13 mouse cellular contexts compared by ENCODE assay signal in the genomic region with DNA sequence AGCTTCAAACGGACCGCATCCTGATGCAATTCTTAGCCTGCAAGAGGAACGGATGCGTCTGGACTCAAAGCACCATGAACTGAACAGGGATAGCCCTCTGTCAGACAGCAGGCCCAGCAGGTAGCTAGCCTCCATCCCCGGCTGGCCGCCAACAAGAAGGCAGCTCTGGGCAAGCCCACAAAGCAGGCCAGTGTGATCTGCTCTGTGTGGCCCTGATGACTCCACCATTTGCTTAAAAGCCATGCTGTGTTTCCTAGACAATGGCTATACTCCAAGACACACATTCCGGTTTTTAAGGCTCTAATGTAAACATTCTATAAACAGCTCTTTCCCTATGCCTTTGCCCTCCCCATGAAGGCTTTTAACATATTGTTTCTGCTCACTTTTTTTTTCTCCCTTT.
A peak's percentile ranks its signal among the peaks of the same experiment; 100 is the strongest.
DNase-seq lines count a peak whose midpoint lies in the region; ATAC-seq and TF ChIP-seq lines count a peak whose summit lies in the region.
"Had no signal": no experiment of that assay in that cellular context is flagged by ENCODE, and none has a peak within 500 bp of the region (broad histone marks: within the 10 kb centered on the region; RNA-seq: fewer than 3 reads in every experiment).

No protein-coding gene starts in this region.

- H3K9me3 ChIP-seq in midbrain, embryonic 13.5 days = no peaks in the 10 kb centered on the region
- no peaks in the 10 kb centered on the region for H3K9me3 ChIP-seq in midbrain, embryonic 16.5 days (replicated peaks; ENCODE audit: control insufficient read depth, low read length, poor library complexity, severe bottlenecking)
- H3K9me3 ChIP-seq in limb, embryonic 14.5 days (ENCODE audit: control insufficient read depth, low read length) = no peaks in the 10 kb centered on the region
- H3K9me3 ChIP-seq: G1E; neural tube, embryonic 12.5 days had no signal

- no peak overlapping the region for H3K9ac ChIP-seq in midbrain, embryonic 13.5 days (replicated peaks)
- H3K9ac ChIP-seq in midbrain, embryonic 16.5 days (ENCODE audit: low read depth, low read length) = no peak overlapping the region
- H3K9ac ChIP-seq in limb, embryonic 14.5 days (ENCODE audit: low read depth, low read length, severe bottlenecking) = no peak overlapping the region
- H3K9ac ChIP-seq: neural tube, embryonic 12.5 days had no signal

- no peak for TF ChIP-seq POLR2A in limb, embryonic 14.5 days (IDR thresholded peaks at IDR 0.05; ENCODE audit: borderline replicate concordance, extremely low read depth, insufficient read depth, insufficient read length)

- H3K4me3 ChIP-seq in midbrain, embryonic 13.5 days (replicated peaks) = no peak overlapping the region
- H3K4me3 ChIP-seq in midbrain, embryonic 16.5 days (ENCODE audit: low read depth, low read length) = no peak overlapping the region
- no peak overlapping the region for H3K4me3 ChIP-seq in limb, embryonic 14.5 days (replicated peaks; ENCODE audit: low read length)
- H3K4me3 ChIP-seq: neural tube, embryonic 12.5 days had no signal

- no peaks in the 10 kb centered on the region for H3K36me3 ChIP-seq in midbrain, embryonic 13.5 days
- no peaks in the 10 kb centered on the region for H3K36me3 ChIP-seq in midbrain, embryonic 16.5 days (ENCODE audit: control insufficient read depth, insufficient read depth, low read length)
- H3K36me3 ChIP-seq in limb, embryonic 14.5 days (ENCODE audit: control insufficient read depth, insufficient read depth, low read length) = no peaks in the 10 kb centered on the region
- H3K36me3 ChIP-seq: G1E; neural tube, embryonic 12.5 days had no signal

- 64% methylated on average over 7 of the region's 7 CpGs for WGBS in midbrain, embryonic 13.5 days
- 41% methylated on average over 7 of the region's 7 CpGs for WGBS in midbrain, embryonic 16.5 days
- 62% methylated on average over 7 of the region's 7 CpGs for WGBS in limb, embryonic 14.5 days

- H3K4me1 ChIP-seq in midbrain, embryonic 13.5 days (replicated peaks) = peaks cover 9% of the 10 kb centered on the region; the same call in 1 of the 2 replicates
- H3K4me1 ChIP-seq in midbrain, embryonic 16.5 days (ENCODE audit: control insufficient read depth, insufficient read depth, low read length) = no peaks in the 10 kb centered on the region
- H3K4me1 ChIP-seq in limb, embryonic 14.5 days (ENCODE audit: control insufficient read depth, insufficient read depth, low read length) = peaks cover 15% of the 10 kb centered on the region

- no peak overlapping the region for H3K4me2 ChIP-seq in midbrain, embryonic 13.5 days (replicated peaks)
- no peak overlapping the region for H3K4me2 ChIP-seq in midbrain, embryonic 16.5 days (ENCODE audit: low read length)
- no peak overlapping the region for H3K4me2 ChIP-seq in limb, embryonic 14.5 days (replicated peaks; ENCODE audit: low read depth, low read length, severe bottlenecking)
- H3K4me2 ChIP-seq: neural tube, embryonic 12.5 days had no signal

- peak; percentile 58; the same call in 1 of the 2 replicates for ATAC-seq in midbrain, embryonic 13.5 days
- no peak for ATAC-seq in midbrain, embryonic 16.5 days
- ATAC-seq in limb, embryonic 14.5 days (ENCODE audit: low FRiP score, low read depth) = no peak
- ATAC-seq: forebrain, embryonic 16.5 days had no signal

- H3K27ac ChIP-seq in midbrain, embryonic 13.5 days = no peak overlapping the region
- H3K27ac ChIP-seq in midbrain, embryonic 16.5 days (ENCODE audit: low read length) = no peak overlapping the region
- no peak overlapping the region for H3K27ac ChIP-seq in limb, embryonic 14.5 days (replicated peaks; ENCODE audit: low read depth, low read length)
- H3K27ac ChIP-seq: macrophage; neural tube, embryonic 12.5 days had no signal

- H3K27me3 ChIP-seq in midbrain, embryonic 13.5 days = no peaks in the 10 kb centered on the region
- H3K27me3 ChIP-seq in midbrain, embryonic 16.5 days (ENCODE audit: control insufficient read depth, insufficient read depth, low read depth, low read length) = no peaks in the 10 kb centered on the region
- H3K27me3 ChIP-seq in limb, embryonic 14.5 days (ENCODE audit: control insufficient read depth, insufficient read depth, low read length) = no peaks in the 10 kb centered on the region; the same call in 1 of the 2 replicates
- H3K27me3 ChIP-seq: neural tube, embryonic 12.5 days had no signal

- peak; percentile 9 for DNase-seq in adrenal gland, postnatal 25 days
- no peak for DNase-seq in adrenal gland, postnatal 14 days
- DNase-seq in cerebellum, postnatal 25 days = peak; percentile 92 to 96
- DNase-seq in limb, embryonic 14.5 days (ENCODE audit: low spot score) = peak; percentile 16
- DNase-seq in adrenal gland, adult 8-10 months = no peak
- no peak for DNase-seq in left cerebral cortex, adult 8-10 months (ENCODE audit: low spot score in 2 of 2)
- DNase-seq: liver had no signal

Comparison
In these comparisons a context has a peak if more than half of its experiments do, and no peak if none do; other contexts are left out.
1. DNase-seq: peak in adrenal gland, postnatal 25 days (single experiment), cerebellum, postnatal 25 days (2 of 2) and limb, embryonic 14.5 days (single experiment); none in adrenal gland, postnatal 14 days (single experiment), adrenal gland, adult 8-10 months (single experiment) and left cerebral cortex, adult 8-10 months (0 of 2).